Mouse (Mus musculus) lung, postnatal 0 days (tissue): ENCODE measurements around the gene Vav2. TPM values are rescaled to one million over a fixed set of nuclear protein-coding genes. Genes with fewer than 3 reads are reported as not detected.

ENCODE experiments used
- ATAC-seq: fragments of 200-750 bp; cut with Nextera tagmentation; 2 replicates; pipeline ENCODE4 v1.8.0; 2017; ENCODE audit warnings: moderate library complexity
- DNase-seq: peaks from one replicate; pipeline ENCODE4 v3.0.0-alpha.2; 2016; ENCODE audit warnings: low spot score
- H3K27ac ChIP-seq: fragments of 300-500 bp; sonication (generic); 2 replicates; pipeline ENCODE4 v1.5.1; 2014; ENCODE audit warnings: antibody characterized with exemption, mild to moderate bottlenecking, low read length, mixed read lengths
- H3K27me3 ChIP-seq: fragments of 300-500 bp; sonication (generic); replicated peaks from 2 replicates; pipeline ENCODE4 v1.6.1; 2014; ENCODE audit warnings: low read length, mixed read lengths; ENCODE audit not compliant: insufficient read depth
- H3K36me3 ChIP-seq: fragments of 300-500 bp; sonication (generic); 2 replicates; pipeline ENCODE4 v1.6.1; 2014; ENCODE audit warnings: low read length, mixed read lengths; ENCODE audit not compliant: insufficient read depth
- H3K4me1 ChIP-seq: fragments of 300-500 bp; sonication (generic); 2 replicates; pipeline ENCODE4 v1.6.1; 2014; ENCODE audit warnings: antibody characterized with exemption, low read depth, low read length, mixed read lengths; ENCODE audit not compliant: insufficient read depth
- H3K4me2 ChIP-seq: fragments of 300-500 bp; sonication (generic); replicated peaks from 2 replicates; pipeline ENCODE4 v1.6.1; 2014; ENCODE audit warnings: low read depth, mild to moderate bottlenecking, low read length, moderate library complexity, mixed read lengths
- H3K4me3 ChIP-seq: fragments of 300-500 bp; sonication (generic); 2 replicates; pipeline ENCODE4 v1.5.1; 2014; ENCODE audit warnings: low read depth, low read length
- H3K9ac ChIP-seq: fragments of 300-500 bp; sonication (generic); replicated peaks from 2 replicates; pipeline ENCODE4 v1.6.1; 2014; ENCODE audit warnings: low read depth, mild to moderate bottlenecking
- H3K9me3 ChIP-seq: fragments of 300-500 bp; sonication (generic); 2 replicates; pipeline ENCODE4 v1.6.1; 2016; ENCODE audit warnings: low read length, mixed read lengths
- CTCF ChIP-seq: IDR thresholded peaks from 2 replicates; pipeline ENCODE4 v1.5.1; 2016; ENCODE audit warnings: antibody characterized with exemption, mild to moderate bottlenecking
- EP300 ChIP-seq: IDR thresholded peaks from 2 replicates; pipeline ENCODE4 v1.6.1; 2016; ENCODE audit warnings: antibody characterized with exemption, mild to moderate bottlenecking, control low read depth
- WGBS: fragments of 180-500 bp; shearing (Covaris S2); extraction: QIAGEN DNeasy Blood & Tissue Kit; methylation state at CpG from one replicate; pipeline ENCODE4 v1.1.7; 2014; 5-methylcytosine and 5-hydroxymethylcytosine counted together
- polyA plus RNA-seq: library from polyadenylated mRNA; unstranded; fragments of >200 nt; fragmentation: Nextera tagmentation; extraction: Ambion mirVana; gene quantifications from 2 replicates; pipeline ENCODE4 v1.2.1, GENCODE M21; 2015

The Vav2 gene
- polyA plus RNA-seq, 1 experiment from 2014 or later, result 12.1 TPM

- Histone ChIP-seq H3K27ac (no peak overlapping the region), H3K36me3 (no peaks in the 10 kb centered on the region), H3K4me1 (peaks cover 16% of the 10 kb centered on the region; the same call in 1 of the 2 replicates), H3K9ac (no peak overlapping the region), H3K9me3 (no peaks in the 10 kb centered on the region), H3K4me3 (no peak overlapping the region), H3K4me2 (no peak overlapping the region), H3K27me3 (no peaks in the 10 kb centered on the region)
- ATAC-seq (no peak), DNase-seq (no peak)
- WGBS, result 81% methylated on average over 8 of the region's 8 CpGs
- no peak for TF ChIP-seq EP300
- TF ChIP-seq CTCF, result no peak
Observed at GRCm38 (mm10) chr2:27306628-27307027, 120.2 kb downstream of the Vav2 start.

GRCm38 (mm10) chr2:27304741-27305140, 122.1 kb downstream of the Vav2 start:
- TF ChIP-seq EP300 (no peak), CTCF (no peak)
- Histone ChIP-seq H3K36me3 (no peaks in the 10 kb centered on the region), H3K27ac (no peak overlapping the region), H3K9ac (no peak overlapping the region), H3K27me3 (no peaks in the 10 kb centered on the region), H3K9me3 (no peaks in the 10 kb centered on the region), H3K4me2 (no peak overlapping the region), H3K4me1 (peaks cover 16% of the 10 kb centered on the region; the same call in 1 of the 2 replicates), H3K4me3 (no peak overlapping the region)
- 30% methylated on average over 13 of the region's 13 CpGs for WGBS
- DNase-seq (peak; percentile 54), ATAC-seq (peak; percentile 70)

GRCm38 (mm10) chr2:27304074-27304473, 122.8 kb downstream of the Vav2 start:
- H3K4me3 ChIP-seq, result no peak overlapping the region
- no peak overlapping the region for H3K27ac ChIP-seq
- no peak for ATAC-seq
- no peaks in the 10 kb centered on the region for H3K36me3 ChIP-seq
- TF ChIP-seq CTCF (no peak), EP300 (no peak)
- DNase-seq, result no peak
- peaks cover 16% of the 10 kb centered on the region; the same call in 1 of the 2 replicates for H3K4me1 ChIP-seq
- no peak overlapping the region for H3K4me2 ChIP-seq
- no peak overlapping the region for H3K9ac ChIP-seq
- no peaks in the 10 kb centered on the region for H3K9me3 ChIP-seq
- no peaks in the 10 kb centered on the region for H3K27me3 ChIP-seq

- no peak for TF ChIP-seq CTCF
- no peak for TF ChIP-seq EP300
- DNase-seq, result no peak
- H3K36me3 ChIP-seq, result no peaks in the 10 kb centered on the region
- peaks cover 16% of the 10 kb centered on the region; the same call in 1 of the 2 replicates for H3K4me1 ChIP-seq
- 79% methylated on average over 12 of the region's 12 CpGs for WGBS
- H3K4me3 ChIP-seq, result no peak overlapping the region
- H3K9ac ChIP-seq, result no peak overlapping the region
- H3K9me3 ChIP-seq, result no peaks in the 10 kb centered on the region
- no peak overlapping the region for H3K4me2 ChIP-seq
- H3K27me3 ChIP-seq, result no peaks in the 10 kb centered on the region
- no peak overlapping the region for H3K27ac ChIP-seq
- ATAC-seq, result no peak
Observed at GRCm38 (mm10) chr2:27301444-27302111, 125.3 kb downstream of the Vav2 start.

- Histone ChIP-seq H3K4me2 (no peak overlapping the region), H3K27me3 (no peaks in the 10 kb centered on the region), H3K4me3 (no peak overlapping the region), H3K9me3 (no peaks in the 10 kb centered on the region), H3K27ac (no peak overlapping the region), H3K4me1 (peaks cover 16% of the 10 kb centered on the region; the same call in 1 of the 2 replicates), H3K36me3 (no peaks in the 10 kb centered on the region), H3K9ac (no peak overlapping the region)
- no peak for ATAC-seq
- 79% methylated on average over 13 of the region's 13 CpGs for WGBS
- no peak for DNase-seq
- TF ChIP-seq CTCF, result no peak
- TF ChIP-seq EP300, result no peak
Observed at GRCm38 (mm10) chr2:27300725-27301443, 125.9 kb downstream of the Vav2 start.

- Histone ChIP-seq H3K9ac (no peak overlapping the region), H3K27me3 (no peaks in the 10 kb centered on the region), H3K27ac (no peak overlapping the region), H3K9me3 (no peaks in the 10 kb centered on the region), H3K4me2 (no peak overlapping the region), H3K4me3 (no peak overlapping the region), H3K36me3 (0 out of 2 replicates have a peak, but pooled peaks cover 2% of the 10 kb centered on the region), H3K4me1 (no peaks in the 10 kb centered on the region)
- DNase-seq, result peak; percentile 66
- TF ChIP-seq EP300 (no peak), CTCF (no peak)
- ATAC-seq, result peak; percentile 79
- WGBS, result 62% methylated on average over 9 of the region's 9 CpGs
Observed at GRCm38 (mm10) chr2:27296656-27297406, 130.0 kb downstream of the Vav2 start.
